Mouse (Mus musculus): ENCODE results near the gene Olfr483. TPM values are rescaled to one million over a fixed set of nuclear protein-coding genes. Genes with fewer than 3 reads are reported as not detected.

The Olfr483 gene
- not detected in 2 replicates for polyA plus RNA-seq (2015; fragmentation: Nextera tagmentation; extraction: Ambion mirVana)

DNA sequence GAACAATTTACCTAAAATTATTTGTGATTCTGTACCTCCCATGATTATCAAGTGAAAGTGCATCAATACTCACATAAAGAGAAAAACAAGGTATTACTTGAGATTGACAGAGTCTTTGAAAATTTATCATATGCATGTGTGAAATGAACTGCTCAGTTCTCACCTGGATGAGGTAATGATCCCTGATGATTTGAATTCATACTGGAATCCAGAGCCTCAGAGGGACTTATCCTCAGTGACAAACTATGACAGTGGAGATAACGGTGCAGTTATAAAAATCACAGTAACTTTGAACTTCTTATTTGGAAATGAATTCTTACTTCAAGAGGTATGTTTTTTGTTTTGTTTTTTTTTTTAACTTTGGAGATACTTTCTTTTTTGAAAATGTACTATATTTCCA is at the start of gene Olfr483:
TSS of gene Olfr483 (plus strand) at position 301 of the 400 bp plus-strand sequence.
- no peak within 1 kb of the TSS for H3K27ac ChIP-seq (replicated peaks)
- no peaks in the 10 kb centered on the region for H3K36me3 ChIP-seq (replicated peaks)
- no peak within 1 kb of the TSS for H3K9ac ChIP-seq
- no peaks in the 10 kb centered on the region for H3K27me3 ChIP-seq
- no peaks in the 10 kb centered on the region for H3K9me3 ChIP-seq (replicated peaks)
- H3K4me3 ChIP-seq (replicated peaks): no peak within 1 kb of the TSS
- H3K4me1 ChIP-seq (replicated peaks): no peaks in the 10 kb centered on the region
- ATAC-seq (ENCODE audit: insufficient read depth): no peak
- no peak within 1 kb of the TSS for H3K4me2 ChIP-seq
- WGBS (ENCODE audit: insufficient replicate concordance): 65% methylated on average over 1 of the region's 1 CpGs

DNA sequence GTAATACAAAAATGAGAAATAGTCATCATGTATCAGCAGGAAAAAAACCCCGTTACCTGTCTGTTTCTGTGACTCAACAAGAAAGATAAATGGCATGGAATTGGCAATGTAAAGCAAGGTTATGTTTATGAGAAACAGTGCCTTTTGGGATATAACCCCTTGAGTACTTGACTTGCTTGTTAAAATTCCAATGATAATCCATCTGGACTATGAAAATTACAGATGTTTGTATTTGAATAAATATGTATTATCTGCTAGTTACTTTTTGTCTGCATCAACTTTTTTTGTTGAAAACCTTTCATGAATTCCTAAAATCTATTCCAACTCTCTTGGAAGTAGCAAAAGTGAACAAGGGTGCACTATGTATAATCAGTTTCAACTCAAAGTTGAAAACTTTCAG is 33.4 kb upstream of the Olfr483 start, which contains the start of gene Olfr480:
TSS of gene Olfr480 (minus strand) at position 101 of the 400 bp plus-strand sequence.
- Histone ChIP-seq H3K36me3 (replicated peaks) (no peaks in the 10 kb centered on the region), H3K9me3 (replicated peaks) (0 out of 2 replicates have a peak, but pooled peaks cover 3% of the 10 kb centered on the region), H3K4me2 (no peak within 1 kb of the TSS), H3K4me1 (replicated peaks) (no peaks in the 10 kb centered on the region), H3K4me3 (replicated peaks) (no peak within 1 kb of the TSS), H3K27ac (replicated peaks) (no peak within 1 kb of the TSS), H3K27me3 (no peaks in the 10 kb centered on the region), H3K9ac (no peak within 1 kb of the TSS)
- WGBS (ENCODE audit: insufficient replicate concordance): 59% methylated on average over 1 of the region's 1 CpGs
- ATAC-seq (ENCODE audit: insufficient read depth): no peak

- Histone ChIP-seq H3K4me1 (replicated peaks) (no peaks in the 10 kb centered on the region), H3K4me2 (no peak within 1 kb of the TSS), H3K4me3 (replicated peaks) (no peak within 1 kb of the TSS), H3K27me3 (no peaks in the 10 kb centered on the region), H3K27ac (replicated peaks) (no peak within 1 kb of the TSS), H3K36me3 (replicated peaks) (no peaks in the 10 kb centered on the region), H3K9ac (no peak within 1 kb of the TSS), H3K9me3 (replicated peaks) (no peaks in the 10 kb centered on the region)
- ATAC-seq (ENCODE audit: insufficient read depth): no peak
These were observed 21.1 kb upstream of the Olfr483 start, which contains the start of gene Olfr481 for GRCm38 (mm10) chr7:108079555-108079954. Gene Olfr481 (plus strand): TSS chr7:108079855.

- H3K9me3 ChIP-seq (replicated peaks): no peaks in the 10 kb centered on the region
- WGBS (ENCODE audit: insufficient replicate concordance): 41% methylated on average over 1 of the region's 1 CpGs
These were observed 3.2 kb upstream of the Olfr483 start, which contains the start of gene Olfr482 for GRCm38 (mm10) chr7:108097486-108097885. Gene Olfr482 (minus strand): TSS chr7:108097586.

GRCm38 (mm10) chr7:108120681-108121080 is 20.0 kb downstream of the Olfr483 start:
- no peaks in the 10 kb centered on the region for H3K36me3 ChIP-seq (replicated peaks)
- H3K4me2 ChIP-seq: no peak overlapping the region
- no peak for ATAC-seq (ENCODE audit: insufficient read depth)
- H3K27me3 ChIP-seq: no peaks in the 10 kb centered on the region
- WGBS (ENCODE audit: insufficient replicate concordance): 0% methylated on average over 1 of the region's 1 CpGs
- no peak overlapping the region for H3K4me3 ChIP-seq (replicated peaks)
- H3K9me3 ChIP-seq (replicated peaks): no peaks in the 10 kb centered on the region
- H3K9ac ChIP-seq: no peak overlapping the region
- no peak overlapping the region for H3K27ac ChIP-seq (replicated peaks)
- no peaks in the 10 kb centered on the region for H3K4me1 ChIP-seq (replicated peaks)

More at GRCm38 (mm10) chr7:108097486-108097885, 3.2 kb upstream of the Olfr483 start, which contains the start of gene Olfr482:
- no peak within 1 kb of the TSS for H3K9ac ChIP-seq
- H3K36me3 ChIP-seq (replicated peaks): no peaks in the 10 kb centered on the region
- no peak for ATAC-seq (ENCODE audit: insufficient read depth)
- H3K4me3 ChIP-seq (replicated peaks): no peak within 1 kb of the TSS
- no peaks in the 10 kb centered on the region for H3K4me1 ChIP-seq (replicated peaks)
- H3K27me3 ChIP-seq: no peaks in the 10 kb centered on the region
- no peak within 1 kb of the TSS for H3K27ac ChIP-seq (replicated peaks)
- H3K4me2 ChIP-seq: no peak within 1 kb of the TSS

GRCm38 (mm10) chr7:108121416-108121815 is 20.8 kb downstream of the Olfr483 start:
- H3K36me3 ChIP-seq (replicated peaks): no peaks in the 10 kb centered on the region
- H3K4me3 ChIP-seq (replicated peaks): no peak overlapping the region
- no peaks in the 10 kb centered on the region for H3K4me1 ChIP-seq (replicated peaks)
- 20% methylated on average over 1 of the region's 1 CpGs for WGBS (ENCODE audit: insufficient replicate concordance)
- H3K4me2 ChIP-seq: no peak overlapping the region
- ATAC-seq (ENCODE audit: insufficient read depth): no peak
- H3K9ac ChIP-seq: no peak overlapping the region
- no peak overlapping the region for H3K27ac ChIP-seq (replicated peaks)
- H3K9me3 ChIP-seq (replicated peaks): no peaks in the 10 kb centered on the region
- no peaks in the 10 kb centered on the region for H3K27me3 ChIP-seq

DNA sequence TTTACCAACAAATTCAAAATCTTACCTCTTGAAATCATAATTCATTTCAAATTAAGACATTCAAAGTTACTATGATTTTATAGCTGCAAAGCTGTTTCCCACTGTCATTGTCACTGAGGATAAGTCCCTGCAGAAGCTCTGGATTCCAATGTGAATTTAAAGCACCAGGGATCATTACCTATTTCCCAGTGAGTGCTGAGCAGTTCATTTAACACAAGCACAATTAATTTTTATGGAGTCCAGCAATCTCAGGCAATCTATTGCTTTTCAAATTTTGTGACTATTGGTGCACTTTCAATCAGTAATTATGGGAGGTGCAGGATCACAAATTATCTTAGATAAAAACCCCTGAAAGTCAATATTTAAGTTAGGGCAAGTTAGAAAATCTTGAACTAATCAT is 26.7 kb downstream of the Olfr483 start, which contains the start of gene Olfr484:
TSS of gene Olfr484 (minus strand) at position 101 of the 400 bp plus-strand sequence.
- H3K9me3 ChIP-seq (replicated peaks): no peaks in the 10 kb centered on the region; the same call in 1 of the 2 replicates
- H3K27me3 ChIP-seq: no peaks in the 10 kb centered on the region
- no peak for ATAC-seq (ENCODE audit: insufficient read depth)
- no peaks in the 10 kb centered on the region for H3K36me3 ChIP-seq (replicated peaks)
- no peak within 1 kb of the TSS for H3K4me2 ChIP-seq
- H3K9ac ChIP-seq: no peak within 1 kb of the TSS
- H3K27ac ChIP-seq (replicated peaks): no peak within 1 kb of the TSS
- no peak within 1 kb of the TSS for H3K4me3 ChIP-seq (replicated peaks)
- H3K4me1 ChIP-seq (replicated peaks): no peaks in the 10 kb centered on the region

Other genes starting within 250 kb of the Olfr483 start
- gene Olfr472, start 202.9 kb upstream of the Olfr483 start, polyA plus RNA-seq (2015; fragmentation: Nextera tagmentation; extraction: Ambion mirVana): not detected in 2 replicates
- gene Olfr473, start 170.4 kb upstream of the Olfr483 start, polyA plus RNA-seq (2015; fragmentation: Nextera tagmentation; extraction: Ambion mirVana): not detected in 2 replicates
- not detected in 2 replicates for gene Olfr474, start 146.2 kb upstream of the Olfr483 start, polyA plus RNA-seq (2015; fragmentation: Nextera tagmentation; extraction: Ambion mirVana)
- gene Olfr476, start 136.0 kb upstream of the Olfr483 start, polyA plus RNA-seq (2015; fragmentation: Nextera tagmentation; extraction: Ambion mirVana): not detected in 2 replicates
- not detected in 2 replicates for gene Olfr477, start 114.2 kb upstream of the Olfr483 start, polyA plus RNA-seq (2015; fragmentation: Nextera tagmentation; extraction: Ambion mirVana)
- not detected in 2 replicates for gene Olfr478, start 66.9 kb upstream of the Olfr483 start, polyA plus RNA-seq (2015; fragmentation: Nextera tagmentation; extraction: Ambion mirVana)
- not detected in 2 replicates for gene Olfr479, start 50.2 kb upstream of the Olfr483 start, polyA plus RNA-seq (2015; fragmentation: Nextera tagmentation; extraction: Ambion mirVana)
- gene Olfr480, start 33.5 kb upstream of the Olfr483 start, polyA plus RNA-seq (2015; fragmentation: Nextera tagmentation; extraction: Ambion mirVana): not detected in 2 replicates
- not detected in 2 replicates for gene Olfr481, start 21.0 kb upstream of the Olfr483 start, polyA plus RNA-seq (2015; fragmentation: Nextera tagmentation; extraction: Ambion mirVana)
- 0.09 TPM in 1 of 2 replicates, not detected in the other for gene Olfr482, start 3.3 kb upstream of the Olfr483 start, polyA plus RNA-seq (2015; fragmentation: Nextera tagmentation; extraction: Ambion mirVana)
- gene Olfr484, start 26.6 kb downstream of the Olfr483 start, polyA plus RNA-seq (2015; fragmentation: Nextera tagmentation; extraction: Ambion mirVana): not detected in 2 replicates
- not detected in 2 replicates for gene Olfr485, start 59.0 kb downstream of the Olfr483 start, polyA plus RNA-seq (2015; fragmentation: Nextera tagmentation; extraction: Ambion mirVana)
- gene Olfr486, start 71.9 kb downstream of the Olfr483 start, polyA plus RNA-seq (2015; fragmentation: Nextera tagmentation; extraction: Ambion mirVana): not detected in 2 replicates
- not detected in 2 replicates for gene Olfr487, start 113.8 kb downstream of the Olfr483 start, polyA plus RNA-seq (2015; fragmentation: Nextera tagmentation; extraction: Ambion mirVana)
- not detected in 2 replicates for gene Olfr488, start 157.5 kb downstream of the Olfr483 start, polyA plus RNA-seq (2015; fragmentation: Nextera tagmentation; extraction: Ambion mirVana)
- gene Olfr490, start 188.1 kb downstream of the Olfr483 start, polyA plus RNA-seq (2015; fragmentation: Nextera tagmentation; extraction: Ambion mirVana): not detected in 2 replicates
- not detected in 2 replicates for gene Olfr491, start 212.6 kb downstream of the Olfr483 start, polyA plus RNA-seq (2015; fragmentation: Nextera tagmentation; extraction: Ambion mirVana)
- not detected in 2 replicates for gene Olfr492, start 222.8 kb downstream of the Olfr483 start, polyA plus RNA-seq (2015; fragmentation: Nextera tagmentation; extraction: Ambion mirVana)
- gene Olfr493, start 246.1 kb downstream of the Olfr483 start, polyA plus RNA-seq (2015; fragmentation: Nextera tagmentation; extraction: Ambion mirVana): not detected in 2 replicates

Data from liver, embryonic 15.5 days (tissue).